Mouse (Mus musculus): ENCODE measurements around the gene Apol9a. TPM values are rescaled to one million over a fixed set of nuclear protein-coding genes. Genes with fewer than 3 reads are reported as not detected.
"Not testable (repeated sequence)": the region's sequence is repeated elsewhere in the genome, so short reads cannot be mapped to it uniquely, and the experiment has no call there.

Apol9a gene
- polyA plus RNA-seq, 1 experiment from 2014 or later = not detected

DNA sequence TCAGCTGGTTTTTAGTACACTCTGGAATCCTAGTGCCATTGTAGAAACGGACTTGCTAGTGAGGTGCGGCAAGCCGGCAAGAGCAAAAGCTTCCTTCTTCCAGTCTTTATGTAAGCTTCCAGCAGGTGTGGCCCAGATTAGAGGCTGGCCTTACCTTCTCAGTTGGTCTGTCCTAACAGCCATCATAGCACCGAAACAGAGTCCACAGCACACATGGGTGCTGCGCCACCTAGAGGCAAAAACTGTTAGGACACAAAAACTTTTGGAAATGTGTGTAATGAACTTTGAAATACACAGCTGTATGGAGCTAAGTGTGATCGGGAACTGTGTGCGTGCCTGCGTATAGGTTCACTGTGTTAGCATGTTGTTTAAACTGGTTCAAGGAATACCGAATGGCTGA, 11.9 kb downstream of the Apol9a start, which contains the start of gene Apol7a:
Gene Apol7a (minus strand): TSS at position 84 of the 400 bp plus-strand sequence.
- ATAC-seq (ENCODE audit: insufficient number of reproducible peaks, insufficient read depth, low FRiP score, low TSS enrichment, low read depth); H3K4me3 ChIP-seq; H3K9me3 ChIP-seq; H3K27ac ChIP-seq; H3K4me1 ChIP-seq; H3K27me3 ChIP-seq; H3K36me3 ChIP-seq; H3K4me2 ChIP-seq; H3K9ac ChIP-seq: not testable (repeated sequence)
- WGBS = 58% methylated on average over 9 of the region's 9 CpGs

DNA sequence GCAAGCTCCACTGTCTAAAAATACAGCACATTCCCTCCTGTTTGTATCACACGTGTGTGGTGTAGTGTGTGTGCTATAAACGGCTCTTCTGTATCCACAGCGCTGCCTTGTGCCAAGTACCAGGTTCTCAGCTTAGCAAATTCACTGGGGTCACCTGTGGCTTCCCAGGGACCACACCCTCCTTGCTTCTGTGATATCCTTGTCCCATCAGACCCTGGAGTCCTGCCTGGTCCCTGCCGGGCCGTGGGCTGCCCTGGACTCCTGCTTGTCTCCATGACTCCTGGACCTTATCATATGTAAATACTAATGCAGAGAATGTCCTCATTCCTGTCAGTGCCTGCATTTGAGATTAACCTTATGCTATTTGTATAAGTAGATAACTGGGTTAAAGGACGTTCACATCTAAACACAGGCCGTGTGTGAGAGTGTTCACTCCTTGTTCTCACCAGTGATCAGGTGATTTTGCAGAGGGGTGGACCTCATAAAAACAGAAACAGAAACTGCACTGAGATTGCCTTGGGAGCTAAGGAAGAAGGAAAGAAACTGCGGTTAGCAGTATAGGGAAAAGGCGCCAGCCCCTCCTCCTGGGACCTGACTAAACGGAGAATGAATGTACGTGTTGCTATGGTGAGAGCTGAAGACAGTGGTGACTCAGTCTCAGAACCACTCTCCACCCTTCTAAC, 13.3 kb downstream of the Apol9a start:
- not testable (repeated sequence) for H3K9me3 ChIP-seq; H3K27me3 ChIP-seq; H3K36me3 ChIP-seq; H3K4me2 ChIP-seq; H3K4me3 ChIP-seq; ATAC-seq (ENCODE audit: insufficient number of reproducible peaks, insufficient read depth, low FRiP score, low TSS enrichment, low read depth); H3K4me1 ChIP-seq; H3K27ac ChIP-seq; H3K9ac ChIP-seq
- 78% methylated on average over 11 of the region's 11 CpGs for WGBS

DNA sequence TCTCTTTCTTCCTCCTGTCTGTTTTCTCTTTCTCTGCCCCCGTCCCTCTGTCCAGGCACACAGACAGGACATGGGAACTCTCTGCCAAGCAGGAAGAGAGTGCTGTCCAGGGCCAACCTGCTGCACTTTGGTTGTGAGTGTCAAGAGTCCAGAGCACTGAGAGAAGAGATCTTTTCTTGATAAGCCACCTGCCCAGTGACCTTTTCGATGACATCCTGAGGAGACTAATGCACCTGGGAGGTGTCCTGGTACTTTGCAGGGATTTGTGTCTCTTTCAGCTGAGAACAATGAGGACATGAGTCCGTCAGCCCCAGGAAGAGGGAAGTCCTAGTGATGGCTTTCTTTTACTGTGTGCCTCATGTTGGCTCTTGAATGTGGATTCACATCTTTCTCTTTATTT, 17.1 kb downstream of the Apol9a start:
- not testable (repeated sequence) for H3K4me1 ChIP-seq; H3K27ac ChIP-seq; H3K9me3 ChIP-seq; H3K4me2 ChIP-seq; H3K9ac ChIP-seq; H3K4me3 ChIP-seq; ATAC-seq (ENCODE audit: insufficient number of reproducible peaks, insufficient read depth, low FRiP score, low TSS enrichment, low read depth); H3K27me3 ChIP-seq; H3K36me3 ChIP-seq
- 49% methylated on average over 3 of the region's 3 CpGs for WGBS

DNA sequence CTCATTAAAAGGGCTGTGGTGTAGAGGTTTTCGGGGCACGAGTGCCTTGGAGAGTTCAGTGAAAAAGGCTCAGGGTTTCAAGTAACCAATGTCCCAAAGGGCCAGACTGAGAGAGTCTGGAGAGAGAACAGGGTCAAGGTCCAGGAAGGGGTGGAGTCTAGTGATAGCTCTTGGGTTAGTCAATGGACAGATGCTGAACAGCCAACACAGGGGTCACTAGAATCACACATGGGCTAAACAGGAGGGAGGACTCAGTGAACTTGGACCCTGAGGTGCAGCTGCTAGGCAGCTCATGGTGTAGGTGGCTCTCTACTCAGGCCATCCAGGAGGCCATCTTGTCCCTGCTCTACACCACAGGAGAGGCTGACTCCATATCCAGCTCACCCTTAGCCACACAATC, 23.5 kb downstream of the Apol9a start:
- WGBS = 78% methylated on average over 2 of the region's 2 CpGs
- Histone ChIP-seq H3K9ac (no peak overlapping the region), H3K4me2 (no peak overlapping the region), H3K27ac (no peak overlapping the region), H3K9me3 (no peaks in the 10 kb centered on the region), H3K4me3 (no peak overlapping the region), H3K36me3 (no peaks in the 10 kb centered on the region), H3K27me3 (no peaks in the 10 kb centered on the region), H3K4me1 (no peaks in the 10 kb centered on the region)
- ATAC-seq (ENCODE audit: insufficient number of reproducible peaks, insufficient read depth, low FRiP score, low TSS enrichment, low read depth) = no peak

DNA sequence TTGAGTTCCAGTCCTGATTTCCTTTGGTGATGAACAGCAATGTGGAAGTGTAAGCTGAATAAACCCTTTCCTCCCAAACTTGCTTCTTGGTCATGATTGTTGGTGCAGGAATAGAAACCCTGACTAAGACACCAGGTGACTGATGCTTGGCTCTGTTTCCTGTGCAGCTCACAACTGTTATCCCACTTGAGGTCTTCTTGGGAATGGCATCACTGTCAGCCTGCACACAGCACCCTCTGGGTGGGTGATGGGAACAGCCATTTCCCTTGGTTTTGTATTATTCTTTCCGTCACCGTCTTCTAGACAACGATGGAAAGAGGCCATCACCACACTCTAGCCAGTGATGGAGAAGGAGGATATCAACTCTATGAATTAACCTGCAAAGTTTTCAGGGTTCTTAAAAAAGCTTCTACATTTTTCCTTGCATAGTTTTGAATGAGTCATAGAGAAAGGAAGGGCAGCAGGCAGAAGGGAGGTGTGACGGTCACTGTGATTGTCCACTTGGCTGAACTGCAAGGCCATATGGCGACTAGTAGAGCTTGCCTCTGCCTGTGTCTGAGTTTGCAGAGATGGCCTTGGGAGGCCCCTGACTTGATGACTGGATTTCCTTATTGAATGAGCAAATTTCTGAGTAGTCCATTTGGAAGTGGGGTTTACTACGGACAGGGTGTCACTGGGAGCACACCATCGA, 26.4 kb downstream of the Apol9a start:
- H3K36me3 ChIP-seq = no peaks in the 10 kb centered on the region
- no peaks in the 10 kb centered on the region for H3K27me3 ChIP-seq
- 89% methylated on average over 7 of the region's 7 CpGs for whole genome bisulfite sequencing
- no peak overlapping the region for H3K4me3 ChIP-seq
- no peak overlapping the region for H3K9ac ChIP-seq
- no peak for ATAC-seq (ENCODE audit: insufficient number of reproducible peaks, insufficient read depth, low FRiP score, low TSS enrichment, low read depth)
- H3K27ac ChIP-seq = no peak overlapping the region
- no peaks in the 10 kb centered on the region for H3K9me3 ChIP-seq
- no peak overlapping the region for H3K4me2 ChIP-seq
- H3K4me1 ChIP-seq = no peaks in the 10 kb centered on the region

DNA sequence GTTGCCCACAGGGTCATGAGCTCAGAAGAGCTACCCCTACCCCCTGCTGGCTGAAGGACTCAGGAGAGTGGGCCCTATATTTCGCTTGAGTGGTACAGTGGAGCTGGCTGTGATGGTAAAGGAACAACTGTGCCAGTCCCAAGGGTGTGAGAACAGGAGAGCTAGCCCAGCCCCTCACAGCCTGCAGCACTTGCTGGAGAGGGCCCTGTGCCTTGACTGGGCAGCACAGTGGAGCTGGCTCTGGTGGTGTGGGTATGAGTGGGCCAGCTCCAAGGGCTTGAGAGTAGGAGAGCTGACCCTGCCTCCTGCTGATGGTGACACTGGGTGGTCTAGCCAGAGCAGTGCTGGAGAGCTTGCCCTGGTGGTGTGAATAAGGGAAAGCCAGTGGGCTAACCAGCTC, 28.1 kb downstream of the Apol9a start:
- no peak overlapping the region for H3K9ac ChIP-seq
- ATAC-seq (ENCODE audit: insufficient number of reproducible peaks, insufficient read depth, low FRiP score, low TSS enrichment, low read depth) = 0 out of 2 replicates have a peak, but pooled peaks have one; percentile 52
- H3K4me2 ChIP-seq = no peak overlapping the region
- H3K4me3 ChIP-seq = no peak overlapping the region
- no peak overlapping the region for H3K27ac ChIP-seq
- WGBS = 69% methylated on average over 1 of the region's 1 CpGs
- H3K4me1 ChIP-seq = no peaks in the 10 kb centered on the region
- no peaks in the 10 kb centered on the region for H3K27me3 ChIP-seq
- H3K9me3 ChIP-seq = no peaks in the 10 kb centered on the region
- no peaks in the 10 kb centered on the region for H3K36me3 ChIP-seq

DNA sequence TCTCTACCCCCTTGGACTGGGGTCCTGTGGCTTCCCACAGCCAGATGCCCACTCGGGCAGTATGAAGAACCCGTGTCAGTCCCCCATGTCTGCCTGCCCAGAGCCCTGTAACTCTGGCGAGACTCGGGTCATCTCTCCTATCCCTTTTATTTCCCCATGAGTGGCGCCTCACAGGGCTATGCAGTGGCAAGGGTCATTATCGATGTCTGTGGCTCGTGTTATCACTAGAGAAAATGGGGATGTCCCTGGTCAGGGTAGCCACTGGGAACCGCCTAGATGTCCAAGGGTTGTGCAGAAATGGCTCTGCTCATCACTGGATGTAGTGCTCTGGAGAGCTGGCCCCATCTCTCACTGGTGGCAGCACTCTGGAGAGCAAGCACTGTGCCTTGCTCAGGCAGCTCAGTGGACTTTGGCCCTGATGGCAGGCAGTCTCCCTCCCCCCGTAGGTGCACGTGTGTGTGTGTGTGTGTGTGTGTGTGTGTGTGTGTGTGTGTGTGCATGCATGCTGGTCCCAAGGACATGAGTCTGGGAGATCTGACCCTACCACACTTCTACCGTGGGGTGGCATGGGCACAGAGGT, 28.6 kb downstream of the Apol9a start:
- Histone ChIP-seq H3K36me3 (no peaks in the 10 kb centered on the region), H3K9ac (no peak overlapping the region), H3K27ac (no peak overlapping the region), H3K4me1 (no peaks in the 10 kb centered on the region), H3K27me3 (no peaks in the 10 kb centered on the region), H3K4me3 (no peak overlapping the region), H3K4me2 (no peak overlapping the region), H3K9me3 (no peaks in the 10 kb centered on the region)
- WGBS = 85% methylated on average over 11 of the region's 11 CpGs
- no peak for ATAC-seq (ENCODE audit: insufficient number of reproducible peaks, insufficient read depth, low FRiP score, low TSS enrichment, low read depth)

DNA sequence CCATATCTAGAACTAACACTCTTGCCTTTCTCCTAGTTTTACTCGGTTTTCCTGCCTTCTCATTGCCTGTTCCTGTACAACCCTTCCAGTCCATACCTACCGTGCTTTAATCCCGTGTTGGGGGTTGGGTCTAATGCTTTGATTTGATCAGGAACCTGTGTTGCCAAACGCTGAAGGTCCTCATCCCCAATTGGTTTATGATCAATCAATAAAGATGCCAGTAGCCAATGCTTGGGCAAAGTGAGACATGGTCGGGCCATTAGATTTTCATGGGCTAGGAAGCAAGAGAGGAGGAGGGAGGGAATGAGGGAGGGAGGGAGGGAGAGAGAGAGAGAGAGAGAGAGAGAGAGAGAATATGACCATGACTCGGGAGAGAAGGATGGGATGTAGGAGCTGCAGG, 29.5 kb downstream of the Apol9a start:
- no peaks in the 10 kb centered on the region for H3K9me3 ChIP-seq
- WGBS = 77% methylated on average over 6 of the region's 6 CpGs
- H3K4me2 ChIP-seq = no peak overlapping the region
- H3K4me1 ChIP-seq = no peaks in the 10 kb centered on the region
- no peak for ATAC-seq (ENCODE audit: insufficient number of reproducible peaks, insufficient read depth, low FRiP score, low TSS enrichment, low read depth)
- no peak overlapping the region for H3K9ac ChIP-seq
- H3K27ac ChIP-seq = no peak overlapping the region
- no peaks in the 10 kb centered on the region for H3K27me3 ChIP-seq
- no peak overlapping the region for H3K4me3 ChIP-seq
- no peaks in the 10 kb centered on the region for H3K36me3 ChIP-seq

DNA sequence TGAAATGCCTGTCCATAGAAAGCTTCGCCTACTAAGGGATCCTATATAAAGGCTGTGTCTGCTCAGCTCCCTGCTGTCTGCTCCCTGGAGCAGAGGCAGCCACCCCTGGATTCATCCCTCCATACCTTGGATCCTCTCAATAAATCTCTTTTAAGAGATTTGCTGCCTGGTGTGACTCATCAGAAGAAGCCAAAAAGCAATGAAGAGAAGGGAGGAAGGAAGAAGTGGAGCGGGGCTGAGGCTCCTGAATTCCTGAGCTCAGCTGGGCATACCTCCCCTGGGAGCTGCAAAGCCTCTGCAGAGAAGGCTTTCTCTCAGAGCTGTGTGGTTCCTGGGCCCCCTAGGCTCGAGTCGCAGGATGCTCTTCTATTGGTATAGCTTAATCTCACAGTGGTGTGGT, 31.0 kb downstream of the Apol9a start:
- Histone ChIP-seq H3K36me3 (no peaks in the 10 kb centered on the region), H3K4me1 (no peaks in the 10 kb centered on the region), H3K9ac (no peak overlapping the region), H3K27ac (no peak overlapping the region), H3K9me3 (no peaks in the 10 kb centered on the region), H3K4me2 (no peak overlapping the region), H3K27me3 (no peaks in the 10 kb centered on the region), H3K4me3 (no peak overlapping the region)
- ATAC-seq (ENCODE audit: insufficient number of reproducible peaks, insufficient read depth, low FRiP score, low TSS enrichment, low read depth) = no peak
- 33% methylated on average over 4 of the region's 4 CpGs for WGBS

DNA sequence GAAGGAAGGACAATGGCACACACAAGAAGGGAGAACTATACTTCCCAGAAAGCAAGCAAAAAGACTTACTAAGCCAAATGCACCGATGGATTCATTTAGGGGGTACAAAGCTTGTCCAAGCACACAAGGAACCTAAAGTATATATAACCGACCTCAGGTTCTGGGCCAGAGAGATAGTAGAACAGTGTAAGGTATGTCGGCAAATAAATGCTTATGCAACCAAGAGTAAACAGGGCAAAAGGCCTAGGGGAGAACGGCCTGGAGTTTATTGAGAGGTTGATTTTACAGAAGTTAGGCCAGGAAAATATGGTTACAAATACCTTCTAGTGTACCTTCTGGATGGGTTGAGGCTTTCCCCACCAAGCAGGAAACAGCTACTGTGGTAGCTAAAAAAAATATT, 33.5 kb downstream of the Apol9a start:
- Histone ChIP-seq H3K27me3 (no peaks in the 10 kb centered on the region), H3K9me3 (no peaks in the 10 kb centered on the region), H3K4me3 (no peak overlapping the region), H3K9ac (no peak overlapping the region), H3K4me1 (no peaks in the 10 kb centered on the region), H3K36me3 (no peaks in the 10 kb centered on the region), H3K27ac (no peak overlapping the region), H3K4me2 (no peak overlapping the region)
- no peak for ATAC-seq (ENCODE audit: insufficient number of reproducible peaks, insufficient read depth, low FRiP score, low TSS enrichment, low read depth)
- 94% methylated on average over 4 of the region's 4 CpGs for WGBS

DNA sequence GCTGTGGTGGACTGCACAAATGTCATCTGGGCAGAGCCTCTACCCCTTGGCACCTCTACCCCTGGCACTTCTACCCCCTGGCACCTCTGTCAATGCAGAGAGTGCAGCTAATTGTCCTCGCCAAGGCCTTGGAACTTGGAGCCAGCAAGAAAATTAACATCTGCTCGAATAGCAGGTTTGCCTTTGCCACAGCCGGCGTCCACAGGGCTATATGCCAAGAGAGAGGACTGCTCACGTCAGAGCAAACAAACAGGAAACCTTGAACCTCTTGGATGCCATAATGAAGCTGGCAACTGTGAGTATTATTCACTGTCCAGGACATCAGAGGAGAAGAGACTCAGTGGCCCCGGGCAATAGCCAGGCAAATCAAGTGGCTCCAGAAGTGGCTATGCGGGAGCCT, 34.0 kb downstream of the Apol9a start:
- H3K27me3 ChIP-seq = no peaks in the 10 kb centered on the region
- H3K4me1 ChIP-seq = no peaks in the 10 kb centered on the region
- H3K9ac ChIP-seq = no peak overlapping the region
- H3K27ac ChIP-seq = no peak overlapping the region
- ATAC-seq (ENCODE audit: insufficient number of reproducible peaks, insufficient read depth, low FRiP score, low TSS enrichment, low read depth) = no peak
- no peak overlapping the region for H3K4me3 ChIP-seq
- H3K36me3 ChIP-seq = no peaks in the 10 kb centered on the region
- no peaks in the 10 kb centered on the region for H3K9me3 ChIP-seq
- no peak overlapping the region for H3K4me2 ChIP-seq
- 71% methylated on average over 7 of the region's 7 CpGs for WGBS

DNA sequence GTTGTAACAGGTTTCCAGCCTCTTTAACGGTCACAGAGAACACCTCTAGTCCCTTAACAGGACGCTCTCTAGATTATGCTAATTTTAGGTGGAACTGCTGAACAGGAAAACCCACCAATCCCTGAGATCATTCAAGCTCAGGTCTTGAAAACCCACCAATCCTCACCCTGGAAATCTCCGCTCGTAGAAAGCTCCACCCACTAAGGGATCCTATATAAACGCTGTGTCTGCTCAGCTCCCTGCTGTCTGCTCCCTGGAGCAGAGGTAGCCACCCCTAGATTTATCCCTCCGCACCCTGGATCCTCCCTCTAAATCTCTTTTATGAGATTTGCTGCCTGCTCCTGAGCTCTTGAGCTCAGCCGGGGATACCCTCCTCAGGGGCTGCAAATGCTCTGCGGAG, 40.3 kb downstream of the Apol9a start:
- no peak for ATAC-seq (ENCODE audit: insufficient number of reproducible peaks, insufficient read depth, low FRiP score, low TSS enrichment, low read depth)
- Histone ChIP-seq H3K4me2 (no peak overlapping the region), H3K4me3 (no peak overlapping the region), H3K4me1 (peaks cover 31% of the 10 kb centered on the region), H3K9ac (no peak overlapping the region), H3K27me3 (no peaks in the 10 kb centered on the region), H3K9me3 (no peaks in the 10 kb centered on the region), H3K27ac (no peak overlapping the region), H3K36me3 (no peaks in the 10 kb centered on the region)
- WGBS = 88% methylated on average over 8 of the region's 8 CpGs
